Mouse (Mus musculus) liver, adult 2 months (tissue): ENCODE results near the gene Ankfn1.

Experiments used
- CTCF ChIP-seq: fragments of 200-500 bp; IDR thresholded peaks from 2 replicates; pipeline ENCODE4 v1.5.1; 2011; ENCODE audit warnings: low read depth, low read length, control low read depth
- POLR2A ChIP-seq: fragments of 200-500 bp; IDR thresholded peaks from 2 replicates; pipeline ENCODE4 v1.6.1; 2011; ENCODE audit warnings: low read length, control low read depth; ENCODE audit not compliant: insufficient read depth; ENCODE audit errors: extremely low read depth

- TF ChIP-seq CTCF, result no peak
- no peak for TF ChIP-seq POLR2A
Observed at GRCm38 (mm10) chr11:89628562-89628961, 148.9 kb downstream of the Ankfn1 start.
